Mouse (Mus musculus) heart, adult 2 months (tissue): ENCODE measurements around the gene Ctbp2. TPM values are rescaled to one million over a fixed set of nuclear protein-coding genes. Genes with fewer than 3 reads are reported as not detected.

ENCODE experiments used
- DNase-seq, 2 experiments: peaks; one replicate each; pipeline ENCODE4 v3.0.0; 2021
- H3K27ac ChIP-seq: fragments of 200-600 bp; 2 replicates; pipeline ENCODE4 v1.8.1; 2022
- H3K27me3 ChIP-seq: fragments of 200-500 bp; 2 replicates; pipeline ENCODE4 v1.6.1; 2012; ENCODE audit warnings: mild to moderate bottlenecking, low read length, inconsistent platforms, mixed read lengths; ENCODE audit not compliant: control insufficient read depth, insufficient read depth
- H3K36me3 ChIP-seq: fragments of 200-500 bp; 2 replicates; pipeline ENCODE4 v1.6.1; 2012; ENCODE audit warnings: low read length, inconsistent platforms; ENCODE audit not compliant: control insufficient read depth, insufficient read depth
- H3K4me1 ChIP-seq: fragments of 200-500 bp; 2 replicates; pipeline ENCODE4 v1.6.1; 2011; ENCODE audit warnings: low read length; ENCODE audit not compliant: control insufficient read depth, insufficient read depth
- H3K4me3 ChIP-seq: fragments of 200-600 bp; 2 replicates; pipeline ENCODE4 v1.8.1; 2022
- H3K79me2 ChIP-seq: fragments of 200-500 bp; replicated peaks from 2 replicates; pipeline ENCODE4 v1.6.1; 2012; ENCODE audit warnings: mild to moderate bottlenecking, inconsistent platforms, low read length, moderate library complexity, mixed read lengths; ENCODE audit not compliant: control insufficient read depth, insufficient read depth
- H3K9ac ChIP-seq: fragments of 200-500 bp; 2 replicates; pipeline ENCODE4 v1.6.1; 2012; ENCODE audit warnings: low read depth, mild to moderate bottlenecking, control low read depth, inconsistent platforms, low read length, mixed read lengths
- CTCF ChIP-seq: fragments of 200-600 bp; IDR thresholded peaks from 2 replicates; pipeline ENCODE4 v1.8.1; 2022; ENCODE audit warnings: antibody characterized with exemption, mild to moderate bottlenecking, moderate library complexity
- EP300 ChIP-seq: fragments of 200-500 bp; IDR thresholded peaks from 2 replicates; pipeline ENCODE4 v1.6.1; 2011; ENCODE audit warnings: low read depth, low read length, control low read depth; ENCODE audit not compliant: insufficient read depth
- POLR2A ChIP-seq: fragments of 200-500 bp; IDR thresholded peaks from 2 replicates; pipeline ENCODE4 v1.6.1; 2011; ENCODE audit warnings: mild to moderate bottlenecking, low read depth, low read length, control low read depth; ENCODE audit not compliant: insufficient read depth
- WGBS: fragments of 180-500 bp; shearing (Covaris S2); methylation state at CpG from one replicate; pipeline ENCODE4 v1.1.7; 2018; 5-methylcytosine and 5-hydroxymethylcytosine counted together
- intact Hi-C: fragments of 180-260 bp; cut with DNase I; formaldehyde crosslinking; loops from one replicate; pipeline ENCODE4 v1.15.1; 2025
- polyA plus RNA-seq: library from polyadenylated mRNA; depleted of rRNA; stranded (reverse); fragments of >200 nt; gene quantifications from 2 replicates; pipeline ENCODE4 v1.2.3, GENCODE M21; 2012; rRNA removed
- total RNA-seq, 2 experiments: library from RNA; stranded (reverse); gene quantifications; 2 replicates each; pipeline ENCODE4 v1.2.3; 2021

Gene Ctbp2
- total and polyA plus RNA-seq, 3 experiments, result 22.8 to 28.3 (median 28.1) TPM

- H3K36me3 ChIP-seq, result peaks cover 9% of the 10 kb centered on the region
- H3K27me3 ChIP-seq, result no peaks in the 10 kb centered on the region
- TF ChIP-seq CTCF, result peak; percentile 36
- TF ChIP-seq EP300, result no peak
- WGBS, result 89% methylated on average over 2 of the region's 2 CpGs
- H3K27ac ChIP-seq, result no peak overlapping the region
- H3K79me2 ChIP-seq, result peaks cover 3% of the 10 kb centered on the region
- intact Hi-C loops, result no loop called here
- no peak for DNase-seq
- H3K4me3 ChIP-seq, result no peak overlapping the region
- H3K9ac ChIP-seq, result no peak overlapping the region
- peaks cover 1% of the 10 kb centered on the region; the same call in 1 of the 2 replicates for H3K4me1 ChIP-seq
Measured at GRCm38 (mm10) chr7:132965707-132966106, 158.4 kb downstream of the Ctbp2 start.

- H3K27ac ChIP-seq, result no peak overlapping the region
- H3K4me1 ChIP-seq, result peaks cover 1% of the 10 kb centered on the region
- peaks cover 10% of the 10 kb centered on the region for H3K36me3 ChIP-seq
- no peak overlapping the region for H3K9ac ChIP-seq
- no peak for DNase-seq
- no peaks in the 10 kb centered on the region for H3K27me3 ChIP-seq
- H3K4me3 ChIP-seq, result no peak overlapping the region
- TF ChIP-seq POLR2A (no peak), CTCF (no peak), EP300 (no peak)
- intact Hi-C loops, result no loop called here
- WGBS, result 84% methylated on average over 3 of the region's 3 CpGs
- peaks cover 3% of the 10 kb centered on the region for H3K79me2 ChIP-seq
Measured at GRCm38 (mm10) chr7:132964395-132964794, 159.8 kb downstream of the Ctbp2 start.

- no peak overlapping the region; the same call in 1 of the 2 replicates for H3K27ac ChIP-seq
- H3K36me3 ChIP-seq, result peaks cover 25% of the 10 kb centered on the region
- TF ChIP-seq EP300, result no peak
- no peak for TF ChIP-seq POLR2A
- TF ChIP-seq CTCF, result no peak
- no peak overlapping the region for H3K4me3 ChIP-seq
- no peak overlapping the region for H3K9ac ChIP-seq
- H3K4me1 ChIP-seq, result peaks cover 5% of the 10 kb centered on the region
- peaks cover 5% of the 10 kb centered on the region for H3K79me2 ChIP-seq
- no peak for DNase-seq
- intact Hi-C loops, result no loop called here
- no peaks in the 10 kb centered on the region for H3K27me3 ChIP-seq
- WGBS, result 64% methylated on average over 3 of the region's 3 CpGs
Measured at GRCm38 (mm10) chr7:132950613-132951012, 173.5 kb downstream of the Ctbp2 start.

GRCm38 (mm10) chr7:132949968-132950367, 174.2 kb downstream of the Ctbp2 start:
- no peak overlapping the region for H3K9ac ChIP-seq
- peaks cover 5% of the 10 kb centered on the region for H3K79me2 ChIP-seq
- peaks cover 25% of the 10 kb centered on the region for H3K36me3 ChIP-seq
- H3K27ac ChIP-seq, result peak overlapping the region; percentile 40
- no peak for TF ChIP-seq POLR2A
- no peak for TF ChIP-seq EP300
- TF ChIP-seq CTCF, result no peak
- no peak for DNase-seq
- peaks cover 5% of the 10 kb centered on the region for H3K4me1 ChIP-seq
- 87% methylated on average over 4 of the region's 4 CpGs for WGBS
- no peaks in the 10 kb centered on the region for H3K27me3 ChIP-seq
- intact Hi-C loops, result no loop called here
- no peak overlapping the region for H3K4me3 ChIP-seq

- peaks cover 5% of the 10 kb centered on the region for H3K4me1 ChIP-seq
- H3K27me3 ChIP-seq, result no peaks in the 10 kb centered on the region
- peaks cover 2% of the 10 kb centered on the region; the same call in 1 of the 2 replicates for H3K79me2 ChIP-seq
- H3K36me3 ChIP-seq, result peaks cover 15% of the 10 kb centered on the region
- no peak overlapping the region for H3K27ac ChIP-seq
- intact Hi-C loops, result no loop called here
- TF ChIP-seq EP300 (no peak), CTCF (no peak), POLR2A (no peak)
- H3K9ac ChIP-seq, result no peak overlapping the region
- WGBS, result 49% methylated on average over 2 of the region's 2 CpGs
- H3K4me3 ChIP-seq, result no peak overlapping the region
- no peak for DNase-seq
Measured at GRCm38 (mm10) chr7:132940569-132940968, 183.6 kb downstream of the Ctbp2 start.

- intact Hi-C loops, result no loop called here
Measured at GRCm38 (mm10) chr7:132939118-132939517, 185.0 kb downstream of the Ctbp2 start.

More at GRCm38 (mm10) chr7:132939118-132939517, 185.0 kb downstream of the Ctbp2 start:
- no peak overlapping the region for H3K9ac ChIP-seq
- H3K4me1 ChIP-seq, result peaks cover 5% of the 10 kb centered on the region
- H3K27ac ChIP-seq, result no peak overlapping the region
- WGBS, result 81% methylated on average over 2 of the region's 2 CpGs
- DNase-seq, result no peak
- no peaks in the 10 kb centered on the region for H3K27me3 ChIP-seq
- H3K4me3 ChIP-seq, result no peak overlapping the region
- peaks cover 2% of the 10 kb centered on the region; the same call in 1 of the 2 replicates for H3K79me2 ChIP-seq
- peaks cover 15% of the 10 kb centered on the region for H3K36me3 ChIP-seq
- TF ChIP-seq POLR2A, result no peak
- TF ChIP-seq EP300, result no peak
- no peak for TF ChIP-seq CTCF

Other genes with a start within 250 kb of the Ctbp2 start
- gene Zranb1, start 193.2 kb downstream of the Ctbp2 start, total RNA-seq, result 10 to 100 TPM; 31.5 to 37.2 TPM
- gene Zranb1, start 193.2 kb downstream of the Ctbp2 start, polyA plus RNA-seq, result 8.2 and 17.6 TPM in 2 replicates
- 1 to 10 TPM; 1.1 to 1.3 TPM for gene Fgfr2, start 1.0 kb downstream of the Ctbp2 start, total RNA-seq
- 2.0 and 2.2 TPM in 2 replicates for gene Fgfr2, start 1.0 kb downstream of the Ctbp2 start, polyA plus RNA-seq